Mouse (Mus musculus): ENCODE measurements at regions not wholly inside any gene's neighbourhood (a gene's known extent, or its start where the extent isn't known, plus 50 kb on each side); places are given as distances from the start of the nearest gene placed in this dataset.

GRCm38 (mm10) chrX:150903576-150904224, 89.6 kb upstream of the Maged2 start:
- DNase-seq = no peak

GRCm38 (mm10) chrX:150902862-150903261, 88.7 kb upstream of the Maged2 start:
- DNase-seq = peak; percentile 7
